Mouse (Mus musculus) brain, embryonic 14.5 days (tissue): ENCODE results near the gene 2900011O08Rik.

Experiments
- CTCF ChIP-seq: fragments of 200-500 bp; IDR thresholded peaks from 2 replicates; pipeline ENCODE4 v1.5.1; 2012; ENCODE audit warnings: inconsistent platforms, mild to moderate bottlenecking, moderate library complexity, borderline replicate concordance; ENCODE audit not compliant: insufficient read depth, insufficient read length; ENCODE audit errors: extremely low read depth
- POLR2A ChIP-seq: fragments of 200-500 bp; IDR thresholded peaks from 2 replicates; pipeline ENCODE4 v1.6.1; 2012; ENCODE audit warnings: mild to moderate bottlenecking, inconsistent platforms, borderline replicate concordance; ENCODE audit not compliant: poor library complexity, insufficient read depth, insufficient read length, severe bottlenecking; ENCODE audit errors: extremely low read depth

DNA sequence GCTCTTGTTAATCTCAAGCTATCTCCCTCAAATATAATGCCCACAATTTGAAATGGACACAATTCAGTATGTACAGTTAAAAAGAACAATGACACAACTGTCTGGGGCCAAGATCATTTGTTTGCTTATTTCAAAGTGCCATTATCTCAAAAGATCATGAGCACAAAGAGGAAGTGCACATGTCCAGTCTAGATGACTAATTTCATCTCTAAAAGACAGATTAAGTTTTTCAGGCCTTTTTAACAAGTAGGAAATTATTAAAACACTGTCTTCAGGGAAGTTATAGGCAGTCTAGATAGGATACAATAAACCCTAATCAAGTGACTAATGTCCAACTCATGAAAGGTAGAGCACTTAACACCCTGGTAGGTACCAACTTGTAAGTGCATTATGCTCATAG, 142.6 kb downstream of the 2900011O08Rik start:
- no peak for TF ChIP-seq CTCF
- TF ChIP-seq POLR2A = no peak
